Mouse (Mus musculus): ENCODE measurements around the gene Mrps33.

DNA sequence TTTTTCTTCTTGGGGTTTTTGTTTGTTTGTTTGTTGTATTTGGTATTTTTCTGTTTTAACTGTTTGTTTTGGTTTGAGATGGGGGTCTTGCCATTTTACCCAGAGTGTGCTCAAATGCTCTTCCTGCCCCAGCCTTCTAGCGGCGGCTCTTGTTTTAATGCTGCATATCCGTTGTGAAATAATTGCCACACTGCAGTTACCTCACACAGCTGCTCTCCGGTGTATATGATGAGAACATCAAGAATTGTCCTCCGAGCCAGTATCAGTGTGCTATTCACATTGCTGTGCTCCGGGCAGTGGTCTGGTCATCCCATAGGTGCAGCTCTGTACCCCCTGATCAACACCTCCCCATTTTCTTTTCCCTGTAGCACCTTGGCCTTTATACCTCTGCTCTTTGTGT is 34.5 kb downstream of the Mrps33 start:
- TF ChIP-seq CTCF (IDR thresholded peaks at IDR 0.05; ENCODE audit: low read depth, low read length): no peak
- no peak for TF ChIP-seq POLR2AphosphoS5 (IDR thresholded peaks at IDR 0.05; ENCODE audit: insufficient replicate concordance, low read depth, low read length)
- TF ChIP-seq GATA1 (IDR thresholded peaks at IDR 0.05; ENCODE audit: borderline replicate concordance, low read length): no peak
- TF ChIP-seq TAL1 (conservative IDR thresholded peaks at IDR 0.05; ENCODE audit: low read depth, low read length): no peak
- no peak for TF ChIP-seq GATA2 (IDR thresholded peaks at IDR 0.05; ENCODE audit: borderline replicate concordance, low read depth, low read length)

All from G1E (cell line).